ENCODE assay signal across 11 mouse cellular contexts in genomic region chr13:58453541-58453940, GRCm38 (mm10). TPM values are rescaled to one million over a fixed set of nuclear protein-coding genes. Genes with fewer than 3 reads are reported as not detected.
DNase-seq lines count a peak whose midpoint lies in the region; ATAC-seq and TF ChIP-seq lines count a peak whose summit lies in the region.
"Had no signal": no experiment of that assay in that cellular context is flagged by ENCODE, and none has a peak within 500 bp of the region (broad histone marks: within the 10 kb centered on the region; RNA-seq: fewer than 3 reads in every experiment).

No protein-coding gene starts in this region.

- no peaks in the 10 kb centered on the region for H3K36me3 ChIP-seq in hindbrain, embryonic 12.5 days
- no peaks in the 10 kb centered on the region for H3K36me3 ChIP-seq in hindbrain, embryonic 13.5 days
- no peaks in the 10 kb centered on the region for H3K36me3 ChIP-seq in embryonic facial prominence, embryonic 13.5 days
- no peaks in the 10 kb centered on the region for H3K36me3 ChIP-seq in liver, postnatal 0 days (replicated peaks; ENCODE audit: insufficient read depth, low read length)
- H3K36me3 ChIP-seq: forebrain, embryonic 15.5 days had no signal

- peaks cover 6% of the 10 kb centered on the region for H3K4me1 ChIP-seq in hindbrain, embryonic 12.5 days
- peaks cover 7% of the 10 kb centered on the region for H3K4me1 ChIP-seq in hindbrain, embryonic 13.5 days (replicated peaks)
- peaks cover 6% of the 10 kb centered on the region for H3K4me1 ChIP-seq in embryonic facial prominence, embryonic 13.5 days
- H3K4me1 ChIP-seq in liver, postnatal 0 days (ENCODE audit: insufficient read depth): peaks cover 3% of the 10 kb centered on the region; the same call in 1 of the 2 replicates

- peaks cover 31% of the 10 kb centered on the region for H3K27me3 ChIP-seq in hindbrain, embryonic 12.5 days
- H3K27me3 ChIP-seq in hindbrain, embryonic 13.5 days: peaks cover 29% of the 10 kb centered on the region
- peaks cover 30% of the 10 kb centered on the region for H3K27me3 ChIP-seq in embryonic facial prominence, embryonic 13.5 days
- H3K27me3 ChIP-seq in liver, postnatal 0 days (ENCODE audit: insufficient read depth, low read length): peaks cover 21% of the 10 kb centered on the region

- ATAC-seq in hindbrain, embryonic 12.5 days (ENCODE audit: low FRiP score): no peak
- ATAC-seq in hindbrain, embryonic 13.5 days (ENCODE audit: low FRiP score): no peak
- ATAC-seq in embryonic facial prominence, embryonic 13.5 days (ENCODE audit: insufficient number of reproducible peaks, insufficient read depth, low FRiP score, low TSS enrichment, low read depth): no peak
- no peak for ATAC-seq in liver, postnatal 0 days
- ATAC-seq: forebrain, embryonic 15.5 days had no signal

- WGBS in hindbrain, embryonic 12.5 days: 35% methylated on average over 10 of the region's 10 CpGs
- 41% methylated on average over 10 of the region's 10 CpGs for WGBS in hindbrain, embryonic 13.5 days
- 18% methylated on average over 10 of the region's 10 CpGs for WGBS in embryonic facial prominence, embryonic 13.5 days
- 19% methylated on average over 10 of the region's 10 CpGs for WGBS in liver, postnatal 0 days (ENCODE audit: insufficient replicate concordance)

- DNase-seq in B cell, adult 2 months: peak; percentile 69 to 71
- peak; percentile 22 for DNase-seq in liver, postnatal 0 days
- DNase-seq in gastrocnemius, postnatal 14 days: no peak
- no peak for DNase-seq in thymus, postnatal 25 days
- no peak for DNase-seq in cerebellum, postnatal 36 days
- DNase-seq: layer of hippocampus, postnatal 36 days; thymus, adult 18-20 months had no signal

- H3K4me3 ChIP-seq in hindbrain, embryonic 12.5 days: no peak overlapping the region
- H3K4me3 ChIP-seq in hindbrain, embryonic 13.5 days: no peak overlapping the region
- peak overlapping the region; percentile 42 for H3K4me3 ChIP-seq in embryonic facial prominence, embryonic 13.5 days
- peak overlapping the region; percentile 40 for H3K4me3 ChIP-seq in liver, postnatal 0 days (ENCODE audit: low read depth, low read length)
- H3K4me3 ChIP-seq: forebrain, embryonic 15.5 days had no signal

- H3K9me3 ChIP-seq in hindbrain, embryonic 12.5 days (replicated peaks): no peaks in the 10 kb centered on the region
- no peaks in the 10 kb centered on the region for H3K9me3 ChIP-seq in hindbrain, embryonic 13.5 days
- H3K9me3 ChIP-seq in embryonic facial prominence, embryonic 13.5 days: no peaks in the 10 kb centered on the region
- no peaks in the 10 kb centered on the region for H3K9me3 ChIP-seq in liver, postnatal 0 days (ENCODE audit: low read length)
- H3K9me3 ChIP-seq: forebrain, embryonic 15.5 days had no signal

- no peak overlapping the region for H3K9ac ChIP-seq in hindbrain, embryonic 12.5 days
- H3K9ac ChIP-seq in hindbrain, embryonic 13.5 days: no peak overlapping the region
- no peak overlapping the region for H3K9ac ChIP-seq in embryonic facial prominence, embryonic 13.5 days
- H3K9ac ChIP-seq in liver, postnatal 0 days (replicated peaks): no peak overlapping the region
- H3K9ac ChIP-seq: forebrain, embryonic 15.5 days had no signal

- H3K27ac ChIP-seq in hindbrain, embryonic 12.5 days: no peak overlapping the region
- no peak overlapping the region for H3K27ac ChIP-seq in hindbrain, embryonic 13.5 days
- no peak overlapping the region for H3K27ac ChIP-seq in embryonic facial prominence, embryonic 13.5 days
- no peak overlapping the region for H3K27ac ChIP-seq in liver, postnatal 0 days (ENCODE audit: low read depth)
- H3K27ac ChIP-seq: forebrain, embryonic 15.5 days had no signal

- TF ChIP-seq EP300 in liver, postnatal 0 days (IDR thresholded peaks at IDR 0.05; ENCODE audit: low read depth): no peak

- H3K4me2 ChIP-seq in hindbrain, embryonic 12.5 days (replicated peaks): peak overlapping the region; percentile 48; the same call in 1 of the 2 replicates
- H3K4me2 ChIP-seq in hindbrain, embryonic 13.5 days: no peak overlapping the region; the same call in 1 of the 2 replicates
- peak overlapping the region; percentile 69 for H3K4me2 ChIP-seq in embryonic facial prominence, embryonic 13.5 days
- peak overlapping the region; percentile 71 for H3K4me2 ChIP-seq in liver, postnatal 0 days (ENCODE audit: low read depth, low read length)

- intact Hi-C loops in gastrocnemius, postnatal 14 days (cut with DNase I; ENCODE audit: low total_unique reads): no loop called here

- no peak for TF ChIP-seq CTCF in liver, postnatal 0 days (IDR thresholded peaks at IDR 0.05; ENCODE audit: low read depth)

RNA-seq across cellular contexts. Expression of gene Hnrnpk, which starts 50.4 kb away (rescaled TPM):
- 1,934 and 2,030 TPM in 2 replicates for polyA plus RNA-seq in hindbrain, embryonic 12.5 days (2016; fragmentation: Nextera tagmentation; extraction: Ambion mirVana)
- polyA plus RNA-seq in hindbrain, embryonic 13.5 days (2015; fragmentation: Nextera tagmentation; extraction: Ambion mirVana): 1,649 and 1,694 TPM in 2 replicates
- polyA plus RNA-seq in embryonic facial prominence, embryonic 13.5 days (2015; fragmentation: Nextera tagmentation; extraction: Ambion mirVana): 1,653 and 1,754 TPM in 2 replicates
- polyA plus RNA-seq in liver, postnatal 0 days (2015; fragmentation: Nextera tagmentation; extraction: Ambion mirVana): 332 and 351 TPM in 2 replicates
- 100 to 1,000 TPM; 334 to 386 TPM for total RNA-seq in gastrocnemius, postnatal 14 days (2021)

RNA-seq across cellular contexts. Expression of gene Rmi1, which starts 51.5 kb away (rescaled TPM):
- polyA plus RNA-seq in hindbrain, embryonic 12.5 days (2016; fragmentation: Nextera tagmentation; extraction: Ambion mirVana): 29.6 and 32.1 TPM in 2 replicates
- 24.4 and 24.7 TPM in 2 replicates for polyA plus RNA-seq in hindbrain, embryonic 13.5 days (2015; fragmentation: Nextera tagmentation; extraction: Ambion mirVana)
- polyA plus RNA-seq in embryonic facial prominence, embryonic 13.5 days (2015; fragmentation: Nextera tagmentation; extraction: Ambion mirVana): 24.7 and 25.9 TPM in 2 replicates
- 9.0 and 9.8 TPM in 2 replicates for polyA plus RNA-seq in liver, postnatal 0 days (2015; fragmentation: Nextera tagmentation; extraction: Ambion mirVana)
- total RNA-seq in gastrocnemius, postnatal 14 days (2021): 1 to 10 TPM; 5.1 to 5.4 TPM

Comparison
In these comparisons a context has a peak if more than half of its experiments do, and no peak if none do; other contexts are left out.
1. H3K4me3 ChIP-seq: peak in embryonic facial prominence, embryonic 13.5 days (single experiment) and liver, postnatal 0 days (single experiment); none in hindbrain, embryonic 12.5 days (single experiment) and hindbrain, embryonic 13.5 days (single experiment).
2. DNase-seq: peak in B cell, adult 2 months (2 of 2) and liver, postnatal 0 days (single experiment); none in gastrocnemius, postnatal 14 days (single experiment), thymus, postnatal 25 days (single experiment) and cerebellum, postnatal 36 days (0 of 2).